19 mouse cellular contexts compared by ENCODE assay signal in the genomic region with DNA sequence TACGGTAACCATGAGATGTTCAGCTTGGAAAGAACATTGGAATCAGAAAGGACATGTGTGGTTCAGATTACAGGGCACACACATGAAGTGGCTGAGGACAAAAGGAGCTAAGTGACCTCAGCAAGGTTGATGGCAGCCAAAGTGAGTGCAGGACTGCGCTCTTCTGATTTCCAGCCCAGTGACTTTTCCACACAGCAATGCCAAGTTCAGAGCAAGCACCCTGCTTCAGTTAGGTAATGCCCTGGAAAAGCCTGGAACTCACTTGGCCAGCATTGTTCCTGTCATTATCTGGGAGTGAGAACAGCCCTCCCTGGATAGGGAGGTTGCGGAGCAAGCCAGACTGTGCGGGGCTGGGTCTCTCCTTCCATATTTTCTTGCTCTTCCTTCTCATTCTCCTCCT.
DNase-seq lines count a peak whose midpoint lies in the region; ATAC-seq and TF ChIP-seq lines count a peak whose summit lies in the region.
"Had no signal": no experiment of that assay in that cellular context is flagged by ENCODE, and none has a peak within 500 bp of the region (broad histone marks: within the 10 kb centered on the region; RNA-seq: fewer than 3 reads in every experiment).

No protein-coding gene starts in this region.

- no peak for TF ChIP-seq CTCF in liver, adult 2 months (IDR thresholded peaks at IDR 0.05; ENCODE audit: low read depth, low read length)
- TF ChIP-seq CTCF in liver, postnatal 0 days (IDR thresholded peaks at IDR 0.05; ENCODE audit: low read depth), result no peak
- no peak for TF ChIP-seq CTCF in gastrocnemius, adult 2 months (IDR thresholded peaks at IDR 0.05)
- TF ChIP-seq CTCF in heart, postnatal 0 days (IDR thresholded peaks at IDR 0.05; ENCODE audit: low read depth), result no peak

- 0 out of 2 replicates have a peak, but pooled peaks cover 6% of the 10 kb centered on the region for H3K79me2 ChIP-seq in liver, adult 2 months (ENCODE audit: control insufficient read depth, insufficient read depth, low read length)

- H3K4me2 ChIP-seq in liver, postnatal 0 days (ENCODE audit: low read depth, low read length), result no peak overlapping the region
- no peak overlapping the region for H3K4me2 ChIP-seq in heart, postnatal 0 days (ENCODE audit: low read depth, low read length)
- H3K4me2 ChIP-seq: limb, embryonic 12.5 days; lung, embryonic 15.5 days; stomach, embryonic 15.5 days had no signal

- no peak overlapping the region for H3K4me3 ChIP-seq in liver, adult 2 months (ENCODE audit: insufficient read depth, low read depth, low read length)
- no peak overlapping the region for H3K4me3 ChIP-seq in liver, postnatal 0 days (ENCODE audit: low read depth, low read length)
- no peak overlapping the region for H3K4me3 ChIP-seq in gastrocnemius, adult 2 months
- H3K4me3 ChIP-seq in heart, postnatal 0 days (ENCODE audit: low read depth, low read length), result no peak overlapping the region
- H3K4me3 ChIP-seq: limb, embryonic 12.5 days; lung, embryonic 15.5 days; stomach, embryonic 15.5 days had no signal

- H3K27me3 ChIP-seq in liver, adult 2 months (ENCODE audit: control insufficient read depth, insufficient read depth, low read length), result no peaks in the 10 kb centered on the region
- no peaks in the 10 kb centered on the region for H3K27me3 ChIP-seq in liver, postnatal 0 days (ENCODE audit: insufficient read depth, low read length)
- no peaks in the 10 kb centered on the region for H3K27me3 ChIP-seq in heart, postnatal 0 days (ENCODE audit: control insufficient read depth, insufficient read depth, low read length)
- H3K27me3 ChIP-seq: CH12.LX; lung, embryonic 15.5 days; stomach, embryonic 15.5 days had no signal

- TF ChIP-seq POLR2A in liver, adult 2 months (IDR thresholded peaks at IDR 0.05; ENCODE audit: extremely low read depth, insufficient read depth, low read length), result no peak

- intact Hi-C loops in gastrocnemius, adult 2 months (cut with DNase I), result no loop called here
- intact Hi-C loops in left cerebral cortex, postnatal 10 days (cut with DNase I), result no loop called here

- 35% methylated on average over 4 of the region's 4 CpGs for WGBS in liver, adult 2 months
- WGBS in liver, postnatal 0 days (ENCODE audit: insufficient replicate concordance), result 90% methylated on average over 4 of the region's 4 CpGs
- 31% methylated on average over 4 of the region's 4 CpGs for WGBS in heart, postnatal 0 days

- peak; percentile 14 for DNase-seq in adrenal gland, postnatal 10 days
- no peak for DNase-seq in adrenal gland, adult 18-20 months (ENCODE audit: low spot score in 2 of 2)
- DNase-seq in liver, adult 2 months (ENCODE audit: extremely low read depth, low read depth, low spot score), result peak; percentile 93
- no peak for DNase-seq in liver, postnatal 0 days
- DNase-seq in gastrocnemius, adult 2 months, result peak; percentile 75
- DNase-seq in heart, postnatal 0 days (ENCODE audit: low spot score), result peak; percentile 87
- DNase-seq in left cerebral cortex, postnatal 10 days (ENCODE audit: extremely low spot score in 1 of 2, low spot score in 2 of 2), result no peak
- no peak for DNase-seq in layer of hippocampus, postnatal 14 days (ENCODE audit: low spot score in 2 of 2)
- DNase-seq: cerebellum, adult 8-10 months; kidney, postnatal 25 days; layer of hippocampus, postnatal 36 days; midbrain, embryonic 14.5 days; thymus, postnatal 4 days had no signal

- no peaks in the 10 kb centered on the region for H3K36me3 ChIP-seq in liver, adult 2 months (ENCODE audit: control insufficient read depth, insufficient read depth, low read length)
- H3K36me3 ChIP-seq in liver, postnatal 0 days (replicated peaks; ENCODE audit: insufficient read depth, low read length), result no peaks in the 10 kb centered on the region
- no peaks in the 10 kb centered on the region for H3K36me3 ChIP-seq in heart, postnatal 0 days (replicated peaks; ENCODE audit: control insufficient read depth, insufficient read depth, low read length)
- H3K36me3 ChIP-seq: limb, embryonic 12.5 days; lung, embryonic 15.5 days; stomach, embryonic 15.5 days had no signal

- H3K4me1 ChIP-seq in liver, adult 2 months (ENCODE audit: control insufficient read depth, insufficient read depth, low read length), result peaks cover 14% of the 10 kb centered on the region; the same call in 1 of the 2 replicates
- H3K4me1 ChIP-seq in liver, postnatal 0 days (ENCODE audit: insufficient read depth), result no peaks in the 10 kb centered on the region
- peaks cover 9% of the 10 kb centered on the region for H3K4me1 ChIP-seq in heart, postnatal 0 days (ENCODE audit: control insufficient read depth, insufficient read depth)

- H3K27ac ChIP-seq in liver, adult 2 months (replicated peaks; ENCODE audit: insufficient read depth, low read depth, low read length), result no peak overlapping the region; the same call in 1 of the 2 replicates
- H3K27ac ChIP-seq in liver, postnatal 0 days (ENCODE audit: low read depth), result no peak overlapping the region
- H3K27ac ChIP-seq in gastrocnemius, adult 2 months, result peak overlapping the region; percentile 76
- peak overlapping the region; percentile 92 for H3K27ac ChIP-seq in heart, postnatal 0 days (ENCODE audit: low read depth)
- H3K27ac ChIP-seq: lung, embryonic 15.5 days; stomach, embryonic 15.5 days had no signal

- no peak for TF ChIP-seq EP300 in liver, postnatal 0 days (IDR thresholded peaks at IDR 0.05; ENCODE audit: low read depth)
- TF ChIP-seq EP300 in heart, postnatal 0 days (IDR thresholded peaks at IDR 0.05; ENCODE audit: low read depth), result peak; percentile 60; the same call in 1 of the 2 replicates

- H3K9ac ChIP-seq in liver, adult 2 months (ENCODE audit: low read depth, low read length), result no peak overlapping the region
- no peak overlapping the region for H3K9ac ChIP-seq in liver, postnatal 0 days (replicated peaks)
- no peak overlapping the region for H3K9ac ChIP-seq in heart, postnatal 0 days (replicated peaks; ENCODE audit: low read depth, low read length)
- H3K9ac ChIP-seq: limb, embryonic 12.5 days; lung, embryonic 15.5 days; stomach, embryonic 15.5 days had no signal

- H3K9me3 ChIP-seq in liver, postnatal 0 days (ENCODE audit: low read length), result no peaks in the 10 kb centered on the region
- H3K9me3 ChIP-seq in heart, postnatal 0 days (replicated peaks; ENCODE audit: control insufficient read depth, low read length), result no peaks in the 10 kb centered on the region
- H3K9me3 ChIP-seq: limb, embryonic 12.5 days; lung, embryonic 15.5 days; stomach, embryonic 15.5 days had no signal

- no peak for ATAC-seq in liver, postnatal 0 days
- peak; percentile 93 for ATAC-seq in heart, postnatal 0 days (ENCODE audit: insufficient read depth, low read depth)
- ATAC-seq: activated CD4-positive, CD25-positive, alpha-beta regulatory T cell, adult 4 months; intestine, embryonic 16.5 days had no signal

Comparison
In these comparisons a context has a peak if more than half of its experiments do, and no peak if none do; other contexts are left out.
1. DNase-seq: peak in adrenal gland, postnatal 10 days (single experiment), liver, adult 2 months (single experiment), gastrocnemius, adult 2 months (single experiment) and heart, postnatal 0 days (single experiment); none in adrenal gland, adult 18-20 months (0 of 2), liver, postnatal 0 days (single experiment), left cerebral cortex, postnatal 10 days (0 of 2) and layer of hippocampus, postnatal 14 days (0 of 2).
2. H3K27ac ChIP-seq: peak in gastrocnemius, adult 2 months (single experiment) and heart, postnatal 0 days (single experiment); none in liver, adult 2 months (single experiment) and liver, postnatal 0 days (single experiment).